Mouse (Mus musculus): ENCODE data around the gene Mical1.

Mical1 gene

DNA sequence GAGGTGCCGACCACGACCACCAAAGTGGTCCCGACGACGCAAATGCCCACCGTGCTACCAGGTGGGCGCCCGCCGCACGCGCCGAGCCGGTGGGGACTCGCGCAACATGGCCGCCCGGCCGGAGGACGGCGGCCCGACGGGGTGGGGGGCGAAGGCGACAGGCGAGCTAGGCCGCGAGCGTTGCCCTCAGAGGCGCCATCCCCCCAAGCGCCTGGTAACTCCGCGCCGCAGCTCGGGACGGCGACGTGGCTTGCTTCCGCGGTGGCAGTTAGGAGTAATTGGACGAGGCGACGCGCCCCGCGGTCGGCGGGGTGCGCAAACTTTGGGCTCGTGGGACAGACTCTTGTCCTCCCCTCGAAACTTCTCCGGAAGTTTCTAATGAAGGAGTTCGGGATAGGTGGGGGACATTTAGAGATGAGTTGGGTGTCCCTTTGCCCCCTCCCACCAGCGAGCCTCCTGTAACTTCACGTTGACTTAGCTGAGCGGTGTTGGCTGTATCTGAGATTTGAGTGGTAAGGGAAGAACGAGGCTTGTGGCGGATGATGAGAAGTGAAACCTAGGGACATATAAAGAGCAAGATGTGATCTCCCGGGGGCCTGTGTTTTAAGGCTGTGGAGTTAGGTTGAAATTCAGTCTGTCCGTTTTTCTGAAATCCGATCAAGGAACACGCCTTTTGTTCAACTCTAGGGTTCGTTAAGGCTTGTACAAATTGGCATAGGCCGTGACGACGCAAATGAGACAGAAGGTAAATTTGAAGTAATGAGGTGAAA is 43.7 kb downstream of the Mical1 start:
- peak; percentile 41 to 52 for DNase-seq (ENCODE audit: low spot score in 2 of 2)

DNA sequence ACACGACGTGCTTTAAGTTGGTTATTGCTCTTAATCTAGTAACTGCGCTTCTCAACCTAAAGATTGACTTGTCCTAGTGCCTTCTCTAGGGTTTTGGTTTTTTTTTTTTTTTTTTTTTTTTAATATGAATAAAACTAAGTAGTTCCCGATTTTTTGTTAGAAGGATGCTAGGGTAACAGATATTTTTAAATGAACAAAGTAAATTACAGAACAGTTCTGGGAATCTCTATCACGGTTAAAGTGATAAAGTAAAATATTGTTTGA is 44.2 kb downstream of the Mical1 start:
- no peak for DNase-seq (ENCODE audit: low spot score in 2 of 2)

DNA sequence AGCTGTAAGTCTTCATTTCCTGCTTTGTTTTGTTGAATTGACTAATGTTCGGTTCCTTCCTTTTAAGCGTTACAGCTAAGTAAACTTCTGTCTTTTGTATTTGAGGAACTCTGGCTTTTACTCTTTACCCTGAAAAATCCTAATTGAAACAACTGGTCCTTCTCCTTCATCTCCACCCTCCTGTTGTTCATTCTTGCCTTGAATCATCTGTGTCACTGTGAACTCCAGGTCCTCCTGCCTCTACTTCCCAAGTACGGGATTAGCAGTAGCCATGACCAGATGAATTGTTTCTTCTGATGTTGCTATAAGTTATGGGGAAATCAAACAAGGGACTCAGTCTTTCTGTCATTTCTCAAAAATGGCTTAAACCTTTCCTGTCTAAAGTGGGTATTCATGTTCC is 47.3 kb downstream of the Mical1 start:
- no peak for DNase-seq (ENCODE audit: low spot score in 2 of 2)

DNA sequence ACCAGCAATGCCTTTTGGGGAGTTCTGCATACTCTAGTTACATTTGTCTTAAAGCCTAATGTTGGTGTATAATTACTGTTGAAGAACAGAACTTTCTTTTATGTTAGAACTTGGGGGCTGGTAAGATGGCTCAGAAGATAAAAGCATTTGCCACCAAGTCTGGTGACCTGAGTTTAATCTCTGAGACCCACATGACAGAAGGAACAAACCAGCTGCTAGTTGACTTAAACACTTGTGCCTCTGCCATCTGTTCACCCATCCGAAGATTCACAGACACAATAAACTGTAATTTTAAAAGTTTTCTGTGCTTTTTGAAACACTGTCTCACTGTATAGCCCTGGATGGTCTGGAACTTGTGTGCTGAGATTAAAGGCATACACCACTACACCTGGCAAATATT is 49.6 kb downstream of the Mical1 start:
- DNase-seq (ENCODE audit: low spot score in 2 of 2) = no peak

DNA sequence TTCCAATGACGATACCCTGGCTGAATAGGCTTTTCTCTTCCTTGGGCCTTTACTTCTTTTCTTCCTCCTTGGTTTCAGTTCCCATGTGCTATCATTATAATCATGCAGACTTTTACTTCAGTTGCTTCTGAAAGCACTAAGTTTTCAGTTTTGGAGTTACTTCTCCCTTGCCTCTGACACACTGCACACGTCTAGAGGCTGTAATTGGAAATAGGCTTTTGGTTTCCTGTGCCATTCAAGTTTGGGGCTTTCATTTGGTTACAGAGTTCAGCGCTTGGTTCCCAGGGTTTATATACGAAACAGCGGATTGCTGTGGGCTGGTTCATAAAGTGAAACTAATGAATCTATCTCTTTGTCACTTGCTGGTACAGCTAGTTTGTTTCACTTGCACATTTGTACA is 53.9 kb downstream of the Mical1 start:
- DNase-seq (ENCODE audit: low spot score in 2 of 2) = no peak

DNA sequence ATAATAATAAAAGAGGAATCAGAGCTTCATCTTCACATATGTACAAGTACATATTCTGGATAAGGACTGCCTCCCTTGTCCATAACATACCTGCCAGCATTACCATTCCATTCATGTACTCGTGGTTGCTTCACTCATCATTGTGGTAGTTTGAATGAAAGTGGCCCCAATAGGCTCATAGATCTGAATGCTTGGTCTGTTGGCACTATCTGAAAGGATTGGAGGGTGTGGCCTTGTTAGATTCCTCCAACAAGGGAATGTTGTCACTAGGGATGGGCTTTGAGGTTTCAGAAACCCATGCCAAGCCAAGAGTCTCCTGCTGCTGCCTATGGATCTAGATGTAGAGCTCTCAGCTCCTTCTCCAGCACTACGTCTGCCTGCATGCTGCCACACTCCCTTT is 59.9 kb downstream of the Mical1 start:
- DNase-seq (ENCODE audit: low spot score in 2 of 2) = no peak

All from spleen, postnatal 14 days (tissue).